Mouse (Mus musculus): Measurements from ENCODE around the gene Samd14. TPM values are rescaled to one million over a fixed set of nuclear protein-coding genes. Genes with fewer than 3 reads are reported as not detected.

Samd14 gene
- polyA plus RNA-seq, 1 experiment from 2014 or later, result 34.7 TPM

DNA sequence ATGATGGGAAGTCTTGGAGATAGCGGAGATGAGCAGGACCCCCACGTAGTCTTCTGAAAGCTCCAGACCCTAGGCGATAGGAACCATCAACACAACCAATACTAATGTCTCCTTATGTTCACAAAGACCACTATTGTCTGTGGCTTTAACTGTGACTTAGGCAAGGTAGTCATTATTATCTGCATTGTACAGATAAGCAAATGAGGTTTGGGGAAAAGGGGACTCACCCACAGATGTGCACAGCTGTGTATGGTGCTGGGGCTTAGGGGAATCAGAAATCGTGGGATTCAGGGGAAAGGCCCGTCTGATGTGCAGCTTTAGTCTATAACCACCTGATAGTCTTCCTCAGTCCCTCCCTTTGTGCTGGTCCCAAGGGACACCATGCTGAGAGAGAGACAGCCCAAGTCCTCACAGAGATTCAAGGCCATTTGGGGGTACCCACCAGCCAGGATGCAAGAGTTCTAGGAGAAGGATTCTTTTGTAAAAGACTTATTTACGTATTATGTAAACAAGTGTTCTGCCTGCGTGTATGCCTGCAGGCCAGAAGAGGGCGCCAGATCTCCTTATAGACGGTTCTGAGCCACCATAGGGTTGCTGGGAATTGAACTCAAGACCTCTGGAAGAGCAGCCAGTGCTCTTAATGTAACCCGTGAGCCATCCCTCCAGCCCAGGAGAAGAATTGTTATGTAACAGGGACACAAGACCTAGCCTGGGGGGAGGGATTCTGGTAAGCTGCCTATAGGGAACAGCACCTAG, 12.7 kb downstream of the Samd14 start:
- no peak for ATAC-seq (ENCODE audit: low read depth)
- H3K9me3 ChIP-seq (replicated peaks; ENCODE audit: control insufficient read depth, low read length), result no peaks in the 10 kb centered on the region
- peaks cover 65% of the 10 kb centered on the region for H3K36me3 ChIP-seq (ENCODE audit: control insufficient read depth, insufficient read depth)
- H3K9ac ChIP-seq (ENCODE audit: low read depth, low read length), result no peak overlapping the region
- no peak overlapping the region for H3K4me2 ChIP-seq (ENCODE audit: low read depth, low read length)
- peaks cover 5% of the 10 kb centered on the region; the same call in 1 of the 2 replicates for H3K4me1 ChIP-seq (ENCODE audit: control insufficient read depth, low read depth, low read length)
- 61% methylated on average over 10 of the region's 10 CpGs for whole genome bisulfite sequencing (ENCODE audit: insufficient replicate concordance)
- no peak overlapping the region for H3K27ac ChIP-seq (ENCODE audit: low read length)
- no peak overlapping the region for H3K4me3 ChIP-seq (ENCODE audit: low read depth, low read length)
- H3K27me3 ChIP-seq (ENCODE audit: control insufficient read depth, insufficient read depth, low read depth, low read length), result peaks cover 4% of the 10 kb centered on the region; the same call in 1 of the 2 replicates

DNA sequence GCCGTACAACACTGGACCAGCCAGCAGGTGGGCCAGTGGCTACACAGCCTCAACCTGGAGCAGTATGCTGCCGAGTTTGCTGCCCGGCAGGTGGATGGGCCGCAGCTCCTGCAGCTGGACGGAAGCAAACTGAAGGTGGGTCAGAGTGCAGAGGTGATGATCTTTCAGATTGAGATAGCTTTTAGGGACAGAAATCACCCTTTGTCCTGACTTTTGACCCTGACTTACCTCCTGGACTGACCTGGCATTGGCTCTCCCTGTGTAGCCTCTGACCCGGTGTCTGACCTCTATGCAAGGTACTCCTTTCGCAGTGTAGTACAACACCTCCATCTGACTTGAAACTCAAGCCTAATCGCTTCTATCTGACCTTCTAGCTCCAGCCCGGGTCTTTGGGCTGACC, 13.8 kb downstream of the Samd14 start:
- no peak for ATAC-seq (ENCODE audit: low read depth)
- Histone ChIP-seq H3K9me3 (replicated peaks; ENCODE audit: control insufficient read depth, low read length) (no peaks in the 10 kb centered on the region), H3K4me2 (ENCODE audit: low read depth, low read length) (no peak overlapping the region), H3K27ac (ENCODE audit: low read length) (no peak overlapping the region), H3K27me3 (ENCODE audit: control insufficient read depth, insufficient read depth, low read depth, low read length) (peaks cover 4% of the 10 kb centered on the region; the same call in 1 of the 2 replicates), H3K4me1 (ENCODE audit: control insufficient read depth, low read depth, low read length) (peaks cover 5% of the 10 kb centered on the region; the same call in 1 of the 2 replicates), H3K4me3 (ENCODE audit: low read depth, low read length) (no peak overlapping the region), H3K9ac (ENCODE audit: low read depth, low read length) (no peak overlapping the region), H3K36me3 (ENCODE audit: control insufficient read depth, insufficient read depth) (peaks cover 63% of the 10 kb centered on the region)
- 86% methylated on average over 9 of the region's 9 CpGs for WGBS (ENCODE audit: insufficient replicate concordance)

DNA sequence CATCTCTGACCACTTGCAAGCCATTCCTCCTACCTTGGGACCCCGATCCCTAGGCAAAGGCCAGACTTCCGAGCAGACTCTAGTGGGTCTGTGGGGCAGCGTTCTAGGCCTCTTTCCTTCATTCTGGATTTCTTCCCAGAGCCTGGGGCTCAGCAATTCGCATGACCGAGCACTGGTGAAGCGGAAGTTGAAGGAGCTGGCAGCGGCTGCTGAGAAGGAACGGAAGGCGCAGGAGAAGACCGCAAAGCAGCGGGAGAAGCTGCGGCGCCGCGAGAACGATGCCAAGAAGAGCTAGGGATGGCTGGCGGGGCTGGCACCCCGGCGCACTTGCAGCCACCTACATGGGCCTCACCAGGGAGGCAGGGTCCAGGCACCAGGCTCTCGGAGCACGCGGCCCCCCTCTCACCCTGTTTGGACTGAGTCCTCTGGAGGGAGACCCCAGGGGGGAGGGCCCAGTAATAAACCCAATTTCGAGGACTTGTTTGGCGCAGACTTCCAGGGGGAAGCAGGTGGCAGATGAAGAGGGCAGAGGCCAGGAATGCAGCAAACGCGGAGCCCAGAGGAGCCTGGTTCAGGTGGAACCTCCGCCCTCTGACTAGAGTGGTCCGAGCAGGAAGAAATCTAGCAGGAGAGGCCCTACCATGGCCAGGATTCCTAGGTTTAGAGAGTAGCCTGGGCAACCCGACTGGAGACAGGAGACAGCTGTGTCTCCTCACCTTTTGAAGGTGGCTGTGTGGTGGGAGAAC, 14.9 kb downstream of the Samd14 start:
- Histone ChIP-seq H3K27ac (ENCODE audit: low read length) (no peak overlapping the region), H3K36me3 (ENCODE audit: control insufficient read depth, insufficient read depth) (peaks cover 53% of the 10 kb centered on the region)
- WGBS (ENCODE audit: insufficient replicate concordance), result 79% methylated on average over 29 of the region's 29 CpGs

DNA sequence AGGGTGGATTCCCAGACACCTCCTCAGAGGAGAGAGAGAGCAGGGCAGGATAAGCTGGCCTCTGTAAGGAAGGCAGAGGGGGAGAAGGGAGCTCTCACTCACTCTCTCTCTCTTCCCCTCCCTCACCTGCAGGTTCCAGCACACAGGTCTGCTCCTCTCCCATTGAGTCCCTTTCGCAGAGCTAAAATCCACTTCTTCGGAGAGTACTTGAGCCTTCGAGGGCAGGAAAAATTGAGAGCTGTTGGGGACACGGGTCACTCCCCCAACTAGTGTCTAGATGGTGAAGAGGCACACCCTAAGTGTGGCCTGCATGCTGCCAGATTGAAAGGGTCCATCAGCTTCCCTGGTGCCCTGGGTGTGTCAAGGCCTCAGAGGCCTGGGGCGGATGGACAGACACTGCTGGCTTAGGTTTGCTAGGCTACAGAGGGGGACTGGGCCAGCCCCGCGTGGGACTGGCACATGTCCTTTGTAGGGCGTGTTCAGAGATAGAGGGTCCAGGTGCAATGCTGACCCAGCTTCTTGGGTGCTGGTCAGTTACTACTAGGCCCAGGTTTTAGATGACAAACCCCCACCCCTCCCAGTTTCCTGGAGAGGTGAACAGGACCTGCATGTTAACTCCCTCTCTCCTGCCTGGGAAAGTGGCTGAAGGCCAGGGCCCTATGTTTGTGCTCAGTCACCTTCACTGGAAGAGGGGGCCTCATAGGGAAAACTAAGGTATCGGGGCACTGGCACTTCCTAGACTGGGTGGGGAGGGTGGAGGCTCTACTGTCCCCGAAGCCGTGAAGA, 15.7 kb downstream of the Samd14 start:
- H3K27ac ChIP-seq (ENCODE audit: low read length), result peak overlapping the region; percentile 16; the same call in 1 of the 2 replicates
- H3K4me1 ChIP-seq (ENCODE audit: control insufficient read depth, low read depth, low read length), result peaks cover 5% of the 10 kb centered on the region; the same call in 1 of the 2 replicates
- H3K4me2 ChIP-seq (ENCODE audit: low read depth, low read length), result no peak overlapping the region
- no peak overlapping the region for H3K4me3 ChIP-seq (ENCODE audit: low read depth, low read length)
- ATAC-seq (ENCODE audit: low read depth), result no peak
- H3K9me3 ChIP-seq (replicated peaks; ENCODE audit: control insufficient read depth, low read length), result no peaks in the 10 kb centered on the region
- WGBS (ENCODE audit: insufficient replicate concordance), result 79% methylated on average over 11 of the region's 11 CpGs
- peaks cover 47% of the 10 kb centered on the region for H3K36me3 ChIP-seq (ENCODE audit: control insufficient read depth, insufficient read depth)
- no peak overlapping the region for H3K9ac ChIP-seq (ENCODE audit: low read depth, low read length)
- no peaks in the 10 kb centered on the region for H3K27me3 ChIP-seq (ENCODE audit: control insufficient read depth, insufficient read depth, low read depth, low read length)

More for the DNA sequence above, 14.9 kb downstream of the Samd14 start:
- Histone ChIP-seq H3K4me2 (ENCODE audit: low read depth, low read length) (no peak overlapping the region), H3K4me1 (ENCODE audit: control insufficient read depth, low read depth, low read length) (peaks cover 5% of the 10 kb centered on the region; the same call in 1 of the 2 replicates), H3K9ac (ENCODE audit: low read depth, low read length) (no peak overlapping the region), H3K27me3 (ENCODE audit: control insufficient read depth, insufficient read depth, low read depth, low read length) (no peaks in the 10 kb centered on the region; the same call in 1 of the 2 replicates), H3K4me3 (ENCODE audit: low read depth, low read length) (no peak overlapping the region), H3K9me3 (replicated peaks; ENCODE audit: control insufficient read depth, low read length) (no peaks in the 10 kb centered on the region)
- ATAC-seq (ENCODE audit: low read depth), result no peak

DNA sequence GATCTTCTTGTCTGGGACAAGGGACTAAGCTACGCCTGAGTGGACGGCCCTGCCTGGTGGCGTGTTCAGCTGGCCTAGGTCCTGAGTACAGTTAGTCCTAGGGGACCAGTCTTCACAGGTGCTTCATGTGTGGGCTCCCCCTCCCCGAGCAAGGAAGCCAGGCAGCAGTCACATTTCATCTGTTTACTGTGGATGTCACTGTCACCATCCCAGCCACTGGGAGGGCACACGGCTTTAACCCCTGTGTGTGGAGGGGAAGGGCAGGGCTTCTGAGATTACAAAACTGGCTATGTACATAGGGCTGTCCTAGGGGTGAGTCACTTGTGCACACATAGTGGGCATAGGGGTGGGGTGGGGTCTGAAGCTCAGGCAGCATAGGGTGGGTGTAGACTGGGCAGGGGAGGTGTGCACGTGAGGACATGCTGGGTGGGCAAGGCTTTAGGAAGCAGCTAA, 16.4 kb downstream of the Samd14 start:
- Histone ChIP-seq H3K4me2 (ENCODE audit: low read depth, low read length) (no peak overlapping the region), H3K4me3 (ENCODE audit: low read depth, low read length) (no peak overlapping the region), H3K36me3 (ENCODE audit: control insufficient read depth, insufficient read depth) (peaks cover 44% of the 10 kb centered on the region), H3K9me3 (replicated peaks; ENCODE audit: control insufficient read depth, low read length) (no peaks in the 10 kb centered on the region), H3K27me3 (ENCODE audit: control insufficient read depth, insufficient read depth, low read depth, low read length) (no peaks in the 10 kb centered on the region), H3K4me1 (ENCODE audit: control insufficient read depth, low read depth, low read length) (peaks cover 5% of the 10 kb centered on the region; the same call in 1 of the 2 replicates), H3K27ac (ENCODE audit: low read length) (no peak overlapping the region), H3K9ac (ENCODE audit: low read depth, low read length) (no peak overlapping the region)
- ATAC-seq (ENCODE audit: low read depth), result peak; percentile 85
- WGBS (ENCODE audit: insufficient replicate concordance), result 66% methylated on average over 6 of the region's 6 CpGs

DNA sequence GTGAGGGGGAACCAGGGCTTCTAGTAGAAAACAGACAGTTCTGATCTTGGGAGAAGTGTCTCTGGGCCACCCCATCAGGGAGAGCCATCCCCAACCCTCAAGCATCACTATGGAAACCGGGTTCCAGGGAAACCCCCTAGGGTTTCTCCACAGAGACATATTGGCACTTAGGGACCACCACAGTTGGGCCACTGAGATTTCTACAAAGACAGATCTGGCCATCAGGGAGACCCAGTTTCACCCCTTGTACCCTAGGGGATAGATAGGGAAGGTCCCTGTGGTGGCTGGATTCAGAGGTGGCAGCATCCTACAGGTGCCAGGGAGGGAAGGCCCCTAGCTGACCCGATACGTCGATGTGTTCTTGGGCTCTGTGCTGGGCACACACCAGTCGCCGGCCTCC, 17.2 kb downstream of the Samd14 start:
- no peak overlapping the region for H3K4me2 ChIP-seq (ENCODE audit: low read depth, low read length)
- peaks cover 37% of the 10 kb centered on the region for H3K36me3 ChIP-seq (ENCODE audit: control insufficient read depth, insufficient read depth)
- no peak overlapping the region for H3K9ac ChIP-seq (ENCODE audit: low read depth, low read length)
- H3K4me1 ChIP-seq (ENCODE audit: control insufficient read depth, low read depth, low read length), result peaks cover 5% of the 10 kb centered on the region; the same call in 1 of the 2 replicates
- no peak for ATAC-seq (ENCODE audit: low read depth)
- no peaks in the 10 kb centered on the region for H3K27me3 ChIP-seq (ENCODE audit: control insufficient read depth, insufficient read depth, low read depth, low read length)
- 78% methylated on average over 6 of the region's 6 CpGs for WGBS (ENCODE audit: insufficient replicate concordance)
- no peak overlapping the region for H3K27ac ChIP-seq (ENCODE audit: low read length)
- no peak overlapping the region for H3K4me3 ChIP-seq (ENCODE audit: low read depth, low read length)
- H3K9me3 ChIP-seq (replicated peaks; ENCODE audit: control insufficient read depth, low read length), result no peaks in the 10 kb centered on the region

DNA sequence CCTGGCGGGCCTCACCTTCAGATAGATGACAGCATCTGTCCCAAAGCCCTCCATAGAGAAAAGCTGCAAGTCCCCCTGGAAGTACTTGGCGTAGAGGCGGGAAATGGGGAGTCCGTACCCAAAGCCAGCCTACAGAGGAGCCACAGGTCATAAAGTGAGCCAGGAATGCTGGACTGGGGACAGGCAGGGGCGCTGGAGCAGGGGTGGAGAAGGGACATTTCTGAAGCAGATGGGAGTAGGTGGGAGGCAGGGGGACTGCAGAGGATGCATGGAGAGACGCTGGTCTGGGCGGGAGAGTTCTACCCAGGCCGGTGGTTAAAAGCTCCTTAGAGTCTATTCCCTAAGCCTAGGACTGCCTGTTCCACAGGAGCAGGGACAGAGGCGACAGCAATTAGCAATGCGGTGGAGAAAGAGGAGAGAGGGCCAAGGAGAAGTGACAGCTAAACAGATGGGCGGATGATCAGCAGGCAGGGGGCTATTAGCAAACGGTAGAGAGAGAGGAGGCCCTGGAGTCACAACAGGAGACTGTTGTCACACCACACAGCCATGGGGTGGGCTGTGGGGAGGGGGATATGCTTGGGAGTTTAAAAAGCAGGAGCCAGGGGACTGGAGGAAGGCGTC, 18.3 kb downstream of the Samd14 start:
- Histone ChIP-seq H3K4me3 (ENCODE audit: low read depth, low read length) (no peak overlapping the region), H3K9ac (ENCODE audit: low read depth, low read length) (no peak overlapping the region), H3K36me3 (ENCODE audit: control insufficient read depth, insufficient read depth) (peaks cover 27% of the 10 kb centered on the region), H3K4me2 (ENCODE audit: low read depth, low read length) (no peak overlapping the region), H3K9me3 (replicated peaks; ENCODE audit: control insufficient read depth, low read length) (no peaks in the 10 kb centered on the region), H3K27ac (ENCODE audit: low read length) (no peak overlapping the region), H3K27me3 (ENCODE audit: control insufficient read depth, insufficient read depth, low read depth, low read length) (no peaks in the 10 kb centered on the region), H3K4me1 (ENCODE audit: control insufficient read depth, low read depth, low read length) (peaks cover 6% of the 10 kb centered on the region; the same call in 1 of the 2 replicates)
- no peak for ATAC-seq (ENCODE audit: low read depth)
- WGBS (ENCODE audit: insufficient replicate concordance), result 63% methylated on average over 13 of the region's 13 CpGs

DNA sequence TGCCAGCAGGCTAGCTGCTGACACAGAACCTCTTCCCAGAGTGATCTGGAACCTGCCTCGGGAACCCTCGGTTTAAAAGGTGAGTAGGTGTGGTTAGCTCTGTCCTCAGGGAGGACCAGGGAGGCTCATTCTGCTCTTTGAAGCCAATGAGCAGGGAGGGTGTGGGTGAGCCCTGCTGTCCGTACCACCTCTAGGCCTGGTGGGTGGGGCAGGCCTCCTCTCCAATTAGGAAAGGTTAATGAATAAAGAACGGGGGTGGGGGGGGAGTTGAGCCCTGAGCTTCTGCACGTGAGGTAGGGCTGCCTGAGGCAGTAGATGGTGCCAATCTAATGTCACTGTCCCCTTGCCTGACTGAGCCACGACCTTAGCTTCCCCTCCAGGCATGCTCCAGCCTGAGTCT, 23.3 kb downstream of the Samd14 start:
- H3K4me3 ChIP-seq (ENCODE audit: low read depth, low read length), result no peak overlapping the region
- H3K9ac ChIP-seq (ENCODE audit: low read depth, low read length), result no peak overlapping the region
- WGBS (ENCODE audit: insufficient replicate concordance), result 31% methylated on average over 6 of the region's 6 CpGs
- no peaks in the 10 kb centered on the region for H3K27me3 ChIP-seq (ENCODE audit: control insufficient read depth, insufficient read depth, low read depth, low read length)
- no peak overlapping the region for H3K27ac ChIP-seq (ENCODE audit: low read length)
- H3K9me3 ChIP-seq (replicated peaks; ENCODE audit: control insufficient read depth, low read length), result no peaks in the 10 kb centered on the region
- no peak for ATAC-seq (ENCODE audit: low read depth)
- H3K4me2 ChIP-seq (ENCODE audit: low read depth, low read length), result no peak overlapping the region
- H3K36me3 ChIP-seq (ENCODE audit: control insufficient read depth, insufficient read depth), result no peaks in the 10 kb centered on the region
- H3K4me1 ChIP-seq (ENCODE audit: control insufficient read depth, low read depth, low read length), result peaks cover 5% of the 10 kb centered on the region; the same call in 1 of the 2 replicates

Data from liver, embryonic 16.5 days (tissue).